Mouse (Mus musculus) adrenal gland, postnatal 14 days (tissue): ENCODE measurements around the gene Ccdc185. TPM values are rescaled to one million over a fixed set of nuclear protein-coding genes. Genes with fewer than 3 reads are reported as not detected.

Source experiments
- DNase-seq: peaks from one replicate; pipeline ENCODE4 v3.0.0; 2021; ENCODE audit warnings: mixed read lengths
- total RNA-seq: library from RNA; stranded (reverse); gene quantifications from 2 replicates; pipeline ENCODE4 v1.2.3, GENCODE M21; 2021

Ccdc185 gene
- total RNA-seq, 1 experiment from 2014 or later, result not detected

DNA sequence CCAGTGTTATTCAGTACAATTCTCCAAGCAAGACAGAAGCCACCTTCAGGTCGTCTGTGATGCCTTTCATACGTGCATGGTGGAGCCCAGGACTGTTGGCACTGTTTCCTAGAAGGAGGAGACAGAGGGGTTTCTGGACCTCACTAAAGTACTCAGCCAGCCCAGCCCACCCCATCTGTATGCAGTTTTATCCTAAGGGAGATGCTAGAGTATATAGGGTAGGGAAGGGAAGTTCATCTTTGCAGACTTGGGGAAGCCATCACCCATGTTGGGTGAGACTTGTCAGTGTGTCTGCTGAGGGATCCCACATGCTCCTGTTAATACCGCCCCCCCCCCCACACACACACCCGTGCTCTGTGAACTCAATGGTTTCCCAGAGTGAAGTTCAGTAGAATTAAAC lies 13.1 kb downstream of the Ccdc185 start:
- no peak for DNase-seq

DNA sequence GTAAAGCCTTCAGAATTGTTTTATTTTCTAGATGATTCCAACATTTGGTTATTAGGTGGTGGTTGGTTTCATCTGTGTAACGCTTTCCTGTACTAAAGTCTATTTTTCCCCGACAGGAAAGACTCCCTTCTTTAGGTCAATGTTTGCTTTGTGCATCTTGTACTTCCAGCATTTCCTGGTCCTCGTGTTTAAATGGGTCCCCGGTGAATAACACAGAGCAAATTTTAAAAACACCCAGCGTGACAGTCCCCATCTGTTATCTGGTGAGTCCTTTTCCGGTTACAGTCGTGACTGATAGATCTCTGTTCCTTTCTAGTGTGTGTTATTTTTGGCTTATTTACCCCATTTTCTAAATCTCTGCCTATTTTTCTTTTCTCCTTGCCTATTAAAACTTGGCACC lies 16.3 kb downstream of the Ccdc185 start:
- no peak for DNase-seq

DNA sequence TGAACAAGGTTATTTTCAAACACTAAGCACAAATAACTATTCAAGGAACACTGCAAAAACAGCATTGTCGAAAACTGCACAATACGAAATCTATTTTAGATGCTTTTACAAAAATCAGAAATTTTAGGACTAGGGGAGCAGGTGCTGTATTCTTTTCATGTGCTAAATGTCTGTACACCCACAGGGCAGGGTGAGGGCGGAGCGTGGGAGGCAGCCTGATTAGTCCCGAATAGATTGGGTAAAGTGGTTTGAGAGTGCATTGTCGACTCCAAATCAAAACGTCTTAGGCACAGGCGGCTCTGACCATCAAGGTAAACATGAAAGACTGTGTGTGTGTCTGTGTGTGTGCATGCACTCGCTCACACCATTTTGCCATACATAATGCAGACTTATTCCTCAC lies 20.0 kb downstream of the Ccdc185 start:
- no peak for DNase-seq

DNA sequence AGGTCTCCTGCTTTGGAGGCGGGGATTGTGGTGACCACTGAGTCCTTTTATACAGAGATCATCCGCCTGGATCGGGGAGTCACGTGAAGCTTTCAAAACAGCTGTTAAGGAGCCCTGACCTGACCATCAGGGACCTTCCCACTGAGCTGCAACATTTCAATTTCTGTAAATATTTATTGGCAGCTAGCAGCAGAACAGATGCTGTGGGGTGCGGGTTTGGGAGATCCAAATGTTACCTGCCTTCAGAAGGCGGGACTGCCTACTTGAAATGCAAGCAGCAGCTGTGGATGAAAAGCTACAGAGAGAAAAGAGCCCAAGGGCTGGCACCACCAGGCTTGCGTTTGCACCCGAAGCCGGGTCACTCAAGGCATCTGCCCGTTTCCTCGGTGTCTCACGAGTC lies 21.4 kb downstream of the Ccdc185 start:
- no peak for DNase-seq

DNA sequence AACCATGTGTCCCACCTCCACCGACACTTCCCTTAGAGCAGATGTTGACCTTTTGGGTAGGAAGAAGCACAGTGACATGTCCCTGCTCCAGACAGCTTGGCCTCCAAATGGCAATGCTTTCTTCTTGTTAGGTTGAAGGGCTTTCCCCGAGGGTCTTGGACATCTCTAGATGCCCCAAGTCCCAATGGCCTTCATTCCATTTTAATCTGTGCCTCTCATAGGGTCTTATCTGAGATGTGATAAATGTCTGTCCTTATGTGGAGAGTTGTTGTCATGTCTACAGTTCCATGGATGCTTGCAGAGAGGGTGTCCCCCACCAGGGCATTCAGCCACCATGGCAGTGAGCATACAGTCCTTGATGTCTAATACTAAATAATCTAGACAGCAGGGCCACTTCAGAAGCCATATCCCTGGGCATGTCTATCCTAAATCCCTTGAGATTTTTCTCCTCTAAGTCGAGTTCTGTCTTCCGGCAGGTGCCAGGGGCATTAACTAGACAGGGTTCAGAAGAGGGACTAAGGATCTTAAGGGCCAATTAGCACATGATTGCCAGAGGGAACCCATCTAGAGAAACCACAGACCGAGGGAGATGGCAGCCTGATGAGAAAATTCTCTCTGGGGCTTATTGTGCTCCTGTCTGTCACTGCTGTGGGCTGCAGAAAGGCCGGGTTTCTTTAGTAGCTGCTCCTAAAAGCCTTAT lies 34.6 kb downstream of the Ccdc185 start:
- no peak for DNase-seq

DNA sequence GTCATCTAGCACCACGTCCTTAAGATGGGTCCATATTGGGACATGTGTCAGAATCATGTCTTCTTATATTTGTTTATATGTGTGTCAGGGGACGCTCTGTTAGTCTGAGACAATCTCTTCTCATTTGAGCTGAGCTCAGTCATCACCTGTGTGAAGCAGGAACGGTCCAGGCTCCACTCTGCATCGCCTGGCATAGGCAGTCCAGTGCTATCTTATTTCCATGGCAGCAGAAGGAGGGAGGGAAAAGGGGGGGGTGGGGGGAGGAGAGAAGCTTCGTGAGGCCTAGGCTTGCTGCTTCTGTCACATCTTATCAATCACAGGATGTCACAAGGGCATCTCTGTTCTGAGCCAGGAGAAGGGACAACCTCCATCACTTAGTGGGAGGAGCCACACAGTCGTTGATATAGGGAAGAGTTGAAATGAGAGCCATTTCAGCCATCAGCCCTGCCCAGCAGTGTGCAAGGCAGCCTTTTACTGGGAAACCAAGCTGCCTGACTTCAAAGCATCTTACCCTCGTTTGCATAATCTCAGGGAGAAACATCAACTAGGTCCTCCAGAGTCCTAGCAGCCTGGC lies 37.5 kb downstream of the Ccdc185 start:
- no peak for DNase-seq

DNA sequence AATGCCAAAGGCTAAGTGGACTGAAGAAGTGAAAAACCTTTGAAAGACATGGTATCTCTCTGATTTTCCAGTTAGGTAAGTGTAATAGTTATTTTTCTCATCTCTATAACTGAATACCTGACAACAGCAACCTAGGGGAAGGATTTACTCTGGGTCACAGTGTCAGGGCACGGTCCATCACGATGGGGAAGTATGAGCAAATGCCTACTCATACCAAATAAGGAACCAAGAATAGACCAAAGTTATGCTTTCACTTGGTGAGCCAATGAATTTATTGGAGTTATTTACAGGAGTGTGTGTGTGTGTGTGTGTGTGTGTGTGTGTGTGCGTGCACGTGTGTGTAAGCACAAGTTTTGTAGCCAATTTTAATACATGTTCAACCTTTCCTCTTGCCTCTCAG lies 41.5 kb downstream of the Ccdc185 start:
- no peak for DNase-seq

DNA sequence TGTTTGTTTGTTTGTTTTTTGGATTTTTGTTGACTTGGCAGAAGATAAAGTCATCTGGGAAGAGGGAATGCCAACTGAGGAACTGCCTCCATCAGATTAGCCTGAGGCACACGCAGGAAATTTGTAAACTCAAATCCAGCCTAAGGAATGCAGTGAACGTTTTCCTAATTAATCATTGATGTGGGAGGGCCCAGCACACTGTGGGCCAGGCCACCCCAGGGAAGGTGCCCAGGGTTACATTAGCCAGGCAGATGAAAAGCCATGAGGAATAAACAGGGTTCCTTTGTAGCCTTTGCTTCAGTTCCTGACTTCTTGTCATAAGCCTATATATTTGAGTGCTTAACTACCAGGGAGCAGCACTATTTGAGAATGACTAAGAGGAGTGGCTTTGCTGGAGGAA lies 44.1 kb downstream of the Ccdc185 start:
- no peak for DNase-seq

DNA sequence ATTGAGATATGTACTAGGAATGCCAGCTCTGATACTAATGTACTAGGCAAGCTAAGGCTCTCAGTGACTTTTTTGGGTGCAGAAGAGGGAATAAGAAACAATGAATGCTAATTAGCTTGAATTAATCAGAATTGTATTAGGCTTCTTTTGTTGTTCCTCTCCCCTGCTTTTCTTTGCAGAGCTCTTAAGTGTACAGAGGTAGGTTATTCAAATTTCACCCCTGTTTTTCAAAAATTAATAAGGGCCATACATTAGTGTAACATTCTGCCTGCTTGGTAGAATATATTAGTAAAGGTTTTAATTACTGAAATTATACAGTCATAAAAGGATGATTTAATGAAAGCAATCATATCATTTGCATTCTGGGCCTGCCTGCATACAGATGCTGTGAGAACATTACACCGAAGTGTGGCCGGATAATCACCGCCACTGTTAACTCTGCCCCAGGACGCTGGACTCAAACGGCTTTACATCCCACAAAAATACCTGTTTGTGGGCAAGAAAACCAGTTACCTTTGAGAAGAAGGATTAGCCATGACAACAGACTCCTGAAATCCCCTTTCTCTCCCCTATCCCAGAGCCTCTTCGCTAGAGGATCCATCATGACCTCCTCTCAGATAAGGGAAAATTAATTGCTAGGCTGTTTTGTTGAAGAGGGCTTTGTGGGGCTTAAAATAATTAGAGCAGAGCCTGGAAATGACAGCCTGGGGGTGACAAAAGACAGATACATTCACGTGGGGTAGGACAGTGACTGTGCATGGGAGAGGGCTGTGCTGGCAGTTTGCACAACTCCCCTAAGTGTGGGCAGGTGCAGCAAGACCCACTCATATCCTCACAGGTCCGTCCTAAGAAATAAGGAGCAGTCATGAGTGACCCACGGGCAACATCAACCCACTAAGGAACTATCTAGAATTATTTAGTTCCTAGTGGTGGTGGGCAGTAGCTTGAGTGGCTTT lies 49.3 kb downstream of the Ccdc185 start:
- no peak for DNase-seq

Other genes starting within 250 kb of the Ccdc185 start
- 72.2 and 78.0 TPM in 2 replicates for gene Capn2, start 231.6 kb downstream of the Ccdc185 start, total RNA-seq
- gene Capn8, start 184.2 kb downstream of the Ccdc185 start, total RNA-seq, result 0.15 TPM in 1 of 2 replicates, not detected in the other
- gene Susd4, start 14.7 kb upstream of the Ccdc185 start, total RNA-seq, result 2.0 and 2.5 TPM in 2 replicates
- 1.2 and 2.3 TPM in 2 replicates for gene Tlr5, start 205.6 kb upstream of the Ccdc185 start, total RNA-seq